Comparison of ENCODE assay signal across 8 mouse cellular contexts in genomic region chr9:80164191-80164590, GRCm38 (mm10). TPM values are rescaled to one million over a fixed set of nuclear protein-coding genes. Genes with fewer than 3 reads are reported as not detected.
DNase-seq lines count a peak whose midpoint lies in the region; ATAC-seq and TF ChIP-seq lines count a peak whose summit lies in the region.

No protein-coding gene starts in this region.

- no peaks in the 10 kb centered on the region for H3K9me3 ChIP-seq in limb, embryonic 14.5 days (ENCODE audit: control insufficient read depth, low read length)
- no peaks in the 10 kb centered on the region for H3K9me3 ChIP-seq in neural tube, embryonic 13.5 days

- TF ChIP-seq POLR2A in limb, embryonic 14.5 days (IDR thresholded peaks at IDR 0.05; ENCODE audit: borderline replicate concordance, extremely low read depth, insufficient read depth, insufficient read length), result no peak

- 0 out of 2 replicates have a peak overlapping the region, but pooled peaks have one; percentile 8 for H3K9ac ChIP-seq in limb, embryonic 14.5 days (ENCODE audit: low read depth, low read length, severe bottlenecking)
- H3K9ac ChIP-seq in neural tube, embryonic 13.5 days, result peak overlapping the region; percentile 82

- 0 out of 2 replicates have a peak, but pooled peaks cover 6% of the 10 kb centered on the region for H3K4me1 ChIP-seq in limb, embryonic 14.5 days (ENCODE audit: control insufficient read depth, insufficient read depth, low read length)
- H3K4me1 ChIP-seq in neural tube, embryonic 13.5 days (replicated peaks), result peaks cover 11% of the 10 kb centered on the region

- no peaks in the 10 kb centered on the region for H3K27me3 ChIP-seq in limb, embryonic 14.5 days (ENCODE audit: control insufficient read depth, insufficient read depth, low read length)
- no peaks in the 10 kb centered on the region for H3K27me3 ChIP-seq in neural tube, embryonic 13.5 days

- no peaks in the 10 kb centered on the region for H3K36me3 ChIP-seq in limb, embryonic 14.5 days (ENCODE audit: control insufficient read depth, insufficient read depth, low read length)
- H3K36me3 ChIP-seq in neural tube, embryonic 13.5 days, result no peaks in the 10 kb centered on the region

- peak; percentile 21; the same call in 1 of the 2 replicates for ATAC-seq in frontal cortex, adult (ENCODE audit: low TSS enrichment)
- ATAC-seq in CD4-positive, CD25-positive, alpha-beta regulatory T cell, adult 4 months, result peak; percentile 48
- peak; percentile 32 for ATAC-seq in erythroid progenitor cell, adult 5-6 weeks (replicated peaks; ENCODE audit: low FRiP score, poor library complexity, severe bottlenecking)
- no peak; the same call in 1 of the 2 replicates for ATAC-seq in limb, embryonic 14.5 days (ENCODE audit: low FRiP score, low read depth)
- peak; percentile 4; the same call in 1 of the 2 replicates for ATAC-seq in neural tube, embryonic 13.5 days (ENCODE audit: low read depth)

- peak overlapping the region; percentile 88 for H3K4me2 ChIP-seq in limb, embryonic 14.5 days (replicated peaks; ENCODE audit: low read depth, low read length, severe bottlenecking)
- H3K4me2 ChIP-seq in neural tube, embryonic 13.5 days, result peak overlapping the region; percentile 76

- DNase-seq in frontal cortex, postnatal 14 days (ENCODE audit: low spot score in 2 of 2), result no peak
- DNase-seq in limb, embryonic 14.5 days (ENCODE audit: low spot score), result no peak
- no peak for DNase-seq in thymus, postnatal 14 days
- no peak for DNase-seq in cerebellum, adult 8-10 months

- no peak overlapping the region for H3K27ac ChIP-seq in limb, embryonic 14.5 days (replicated peaks; ENCODE audit: low read depth, low read length)
- no peak overlapping the region for H3K27ac ChIP-seq in neural tube, embryonic 13.5 days (replicated peaks)

- peak overlapping the region; percentile 77 for H3K4me3 ChIP-seq in limb, embryonic 14.5 days (replicated peaks; ENCODE audit: low read length)
- peak overlapping the region; percentile 80 for H3K4me3 ChIP-seq in neural tube, embryonic 13.5 days

- WGBS in limb, embryonic 14.5 days, result 2% methylated on average over 13 of the region's 13 CpGs
- WGBS in neural tube, embryonic 13.5 days, result 5% methylated on average over 13 of the region's 13 CpGs

RNA-seq across cellular contexts. Expression of gene Myo6, which starts 0.6 kb away (rescaled TPM):
- 10 to 100 TPM; 16.3 to 24.3 TPM for polyA plus RNA-seq in CD4-positive, CD25-positive, alpha-beta regulatory T cell, adult 4 months (2017; shearing (Covaris generic))
- total RNA-seq in erythroid progenitor cell, adult 5-6 weeks (2015; ENCODE audit: low replicate concordance), result 5.4 TPM in 1 of 2 replicates, not detected in the other
- 0.45 TPM in 1 of 2 replicates, not detected in the other for total RNA-seq in erythroid progenitor cell, adult 5-6 weeks (2017; ENCODE audit: low replicate concordance)
- polyA plus RNA-seq in limb, embryonic 14.5 days (2012; rRNA removed), result 7.6 and 8.6 TPM in 2 replicates
- 11.1 and 12.9 TPM in 2 replicates for polyA plus RNA-seq in limb, embryonic 14.5 days (2014; fragmentation: Nextera tagmentation; extraction: Ambion mirVana)
- polyA plus RNA-seq in neural tube, embryonic 13.5 days (2015; fragmentation: Nextera tagmentation; extraction: Ambion mirVana), result 15.4 and 16.2 TPM in 2 replicates
